Comparison of ENCODE assay signal across 18 mouse cellular contexts in genomic region chr14:105950924-105951323, GRCm38 (mm10). TPM values are rescaled to one million over a fixed set of nuclear protein-coding genes. Genes with fewer than 3 reads are reported as not detected.
DNase-seq lines count a peak whose midpoint lies in the region; ATAC-seq and TF ChIP-seq lines count a peak whose summit lies in the region.
"Had no signal": no experiment of that assay in that cellular context is flagged by ENCODE, and none has a peak within 500 bp of the region (broad histone marks: within the 10 kb centered on the region; RNA-seq: fewer than 3 reads in every experiment).

No protein-coding gene starts in this region.

- H3K9me3 ChIP-seq in liver, embryonic 11.5 days (ENCODE audit: control insufficient read depth, low read length) = no peaks in the 10 kb centered on the region
- H3K9me3 ChIP-seq: forebrain, embryonic 12.5 days; limb, embryonic 12.5 days; liver, embryonic 13.5 days; midbrain, embryonic 12.5 days; neural tube, embryonic 13.5 days; stomach, embryonic 15.5 days had no signal

- no peaks in the 10 kb centered on the region for H3K36me3 ChIP-seq in C2C12 (ENCODE audit: control insufficient read depth, insufficient read depth)
- no peaks in the 10 kb centered on the region for H3K36me3 ChIP-seq in liver, embryonic 11.5 days (ENCODE audit: control insufficient read depth, insufficient read depth, low read length)
- H3K36me3 ChIP-seq: forebrain, embryonic 12.5 days; G1E; limb, embryonic 12.5 days; liver, embryonic 13.5 days; midbrain, embryonic 12.5 days; neural tube, embryonic 13.5 days; stomach, embryonic 15.5 days had no signal

- no peaks in the 10 kb centered on the region for H3K79me3 ChIP-seq in C2C12 (ENCODE audit: low read depth)

- H3K79me2 ChIP-seq in C2C12 (ENCODE audit: control insufficient read depth, insufficient read depth) = no peaks in the 10 kb centered on the region

- ATAC-seq in liver, embryonic 11.5 days (replicated peaks; ENCODE audit: low FRiP score) = no peak

- peak; percentile 55 for DNase-seq in adrenal gland, adult 2 months
- no peak for DNase-seq in adrenal gland, postnatal 25 days
- DNase-seq in heart, adult 9 months (ENCODE audit: low spot score in 2 of 2) = peak; percentile 29 to 40
- DNase-seq in heart, postnatal 10 days = no peak
- DNase-seq in gonadal fat pad, adult 2 months (ENCODE audit: low read depth) = peak; percentile 36
- DNase-seq in ovary, postnatal 10 days (ENCODE audit: low spot score) = no peak
- no peak for DNase-seq in liver, embryonic 11.5 days (ENCODE audit: low spot score)
- DNase-seq: cerebellum, adult 11-12 months; cerebellum, postnatal 25 days; kidney, adult 11 months; liver, embryonic 13.5 days had no signal

- no peak for TF ChIP-seq CTCF in C2C12 (IDR thresholded peaks at IDR 0.05; ENCODE audit: control insufficient read depth, insufficient read depth, insufficient read length)

- H3K4me1 ChIP-seq in liver, embryonic 11.5 days (replicated peaks; ENCODE audit: control insufficient read depth, insufficient read depth, low read length) = no peaks in the 10 kb centered on the region
- H3K4me1 ChIP-seq: forebrain, embryonic 12.5 days; limb, embryonic 12.5 days; liver, embryonic 13.5 days; midbrain, embryonic 12.5 days; neural tube, embryonic 13.5 days; stomach, embryonic 15.5 days had no signal

- H3K27ac ChIP-seq in liver, embryonic 11.5 days (ENCODE audit: low read depth, low read length) = no peak overlapping the region
- H3K27ac ChIP-seq: forebrain, embryonic 12.5 days; limb, embryonic 12.5 days; liver, embryonic 13.5 days; midbrain, embryonic 12.5 days; neural tube, embryonic 13.5 days; stomach, embryonic 15.5 days had no signal

- no peaks in the 10 kb centered on the region for H3K27me3 ChIP-seq in C2C12 (ENCODE audit: control insufficient read depth, insufficient read depth, insufficient read length)
- H3K27me3 ChIP-seq in liver, embryonic 11.5 days (replicated peaks; ENCODE audit: control insufficient read depth, insufficient read depth, low read length) = no peaks in the 10 kb centered on the region
- H3K27me3 ChIP-seq: forebrain, embryonic 12.5 days; limb, embryonic 12.5 days; liver, embryonic 13.5 days; midbrain, embryonic 12.5 days; neural tube, embryonic 13.5 days; stomach, embryonic 15.5 days had no signal

- WGBS in liver, embryonic 11.5 days = 87% methylated on average over 3 of the region's 3 CpGs

- no peak overlapping the region for H3K4me2 ChIP-seq in liver, embryonic 11.5 days
- H3K4me2 ChIP-seq: forebrain, embryonic 12.5 days; limb, embryonic 12.5 days; liver, embryonic 13.5 days; midbrain, embryonic 12.5 days; neural tube, embryonic 13.5 days; stomach, embryonic 15.5 days had no signal

- H3ac ChIP-seq in C2C12 (ENCODE audit: control insufficient read depth, insufficient read length, low read depth) = no peak overlapping the region

- no peak overlapping the region for H3K4me3 ChIP-seq in C2C12 (ENCODE audit: insufficient read depth, poor library complexity, severe bottlenecking)
- no peak overlapping the region for H3K4me3 ChIP-seq in liver, embryonic 11.5 days (ENCODE audit: low read depth, low read length)
- H3K4me3 ChIP-seq: forebrain, embryonic 12.5 days; limb, embryonic 12.5 days; liver, embryonic 13.5 days; midbrain, embryonic 12.5 days; neural tube, embryonic 13.5 days; stomach, embryonic 15.5 days had no signal

- no peak overlapping the region for H3K9ac ChIP-seq in liver, embryonic 11.5 days (ENCODE audit: low read depth, low read length)
- H3K9ac ChIP-seq: forebrain, embryonic 12.5 days; limb, embryonic 12.5 days; liver, embryonic 13.5 days; midbrain, embryonic 12.5 days; neural tube, embryonic 13.5 days; stomach, embryonic 15.5 days had no signal

- intact Hi-C loops in heart, postnatal 10 days (cut with DNase I) = no loop called here

TF ChIP-seq in C2C12, 6 proteins besides CTCF, POLR2A, EP300 and RAD21:
- TF ChIP-seq CEBPB (IDR thresholded peaks at IDR 0.05; ENCODE audit: low read depth) (peak; percentile 8), MYOG (IDR thresholded peaks at IDR 0.05; ENCODE audit: control insufficient read depth, extremely low read depth, insufficient read length) (no peak)

RNA-seq across cellular contexts. Expression of gene Spry2, which starts 54.3 kb away (rescaled TPM):
- total RNA-seq in adrenal gland, adult 2 months (2021) = 10 to 100 TPM; 31.3 to 40.0 TPM
- 11.7 and 12.7 TPM in 2 replicates for polyA plus RNA-seq in adrenal gland, adult 2 months (2012; rRNA removed)
- 33.7 and 43.4 TPM in 2 replicates for total RNA-seq in adrenal gland, postnatal 25 days (2021)
- 10 to 100 TPM; 52.3 to 54.4 TPM for total RNA-seq in heart, postnatal 10 days (2021)
- polyA plus RNA-seq in C2C12 (2012; fragmentation: generic; extraction: Trizol) = 51.8 TPM
- 16.2 and 17.9 TPM in 2 replicates for polyA plus RNA-seq in gonadal fat pad, adult 2 months (2012; rRNA removed)
- polyA plus RNA-seq in liver, embryonic 11.5 days (2014; fragmentation: Nextera tagmentation; extraction: Ambion mirVana) = 13.5 and 15.3 TPM in 2 replicates
- polyA plus RNA-seq: G1E had no signal

Comparison
In these comparisons a context has a peak if more than half of its experiments do, and no peak if none do; other contexts are left out.
1. DNase-seq: peak in adrenal gland, adult 2 months (single experiment), heart, adult 9 months (2 of 2) and gonadal fat pad, adult 2 months (single experiment); none in adrenal gland, postnatal 25 days (single experiment), heart, postnatal 10 days (0 of 2), ovary, postnatal 10 days (single experiment) and liver, embryonic 11.5 days (single experiment).